Mouse (Mus musculus) MEL (cell line): ENCODE measurements around the gene Susd4.

Experiments used
- CTCF ChIP-seq, 3 experiments: IDR thresholded peaks in 2 of 3; conservative IDR thresholded peaks in 1 of 3; 2 replicates each; pipeline ENCODE4 v1.5.1; 2011 to 2012; ENCODE audit warnings: low read length in 3 of 3, low read depth in 2 of 3, mild to moderate bottlenecking in 2 of 3, improper control_type of control experiment in 1 of 3, inconsistent platforms in 1 of 3, mixed read lengths in 1 of 3, moderate library complexity in 1 of 3; ENCODE audit not compliant: control insufficient read depth in 1 of 3, insufficient read depth in 1 of 3, poor library complexity in 1 of 3, severe bottlenecking in 1 of 3
- GATA1 ChIP-seq: IDR thresholded peaks from 2 replicates; pipeline ENCODE4 v1.6.1; 2011; ENCODE audit warnings: low read depth, low read length, improper control_type of control experiment
- MAFK ChIP-seq: IDR thresholded peaks from 2 replicates; pipeline ENCODE4 v1.6.1; 2011; ENCODE audit warnings: low read depth, mild to moderate bottlenecking, low read length, improper control_type of control experiment, borderline replicate concordance
- MXI1 ChIP-seq: IDR thresholded peaks from 2 replicates; pipeline ENCODE4 v1.6.1; 2011; ENCODE audit warnings: mild to moderate bottlenecking, low read depth, low read length, improper control_type of control experiment
- NELFE ChIP-seq: IDR thresholded peaks from 2 replicates; pipeline ENCODE4 v1.6.1; 2011; ENCODE audit warnings: low read depth, low read length, improper control_type of control experiment
- POLR2A ChIP-seq, 2 experiments: IDR thresholded peaks; 2 replicates each; pipeline ENCODE4 v1.6.1; 2011 to 2012; ENCODE audit warnings: low read length in 2 of 2, mild to moderate bottlenecking in 2 of 2, control low read depth in 1 of 2, improper control_type of control experiment in 1 of 2, low read depth in 1 of 2, moderate library complexity in 1 of 2; ENCODE audit not compliant: control insufficient read depth in 1 of 2, insufficient read depth in 1 of 2, poor library complexity in 1 of 2
- POLR2AphosphoS2 ChIP-seq: IDR thresholded peaks from 2 replicates; pipeline ENCODE4 v1.6.1; 2011; ENCODE audit warnings: low read length, improper control_type of control experiment
- SMC3 ChIP-seq: IDR thresholded peaks from 2 replicates; pipeline ENCODE4 v1.6.1; 2011; ENCODE audit warnings: low read depth, low read length, improper control_type of control experiment

GRCm38 (mm10) chr1:182881246-182881645 lies 117.6 kb downstream of the Susd4 start:
- no peak for TF ChIP-seq GATA1
- no peak for TF ChIP-seq POLR2A (IDR thresholded peaks at IDR 0.05; ENCODE audit: control insufficient read depth in 1 of 2, insufficient read depth in 1 of 2, low read depth in 1 of 2, low read length in 2 of 2, poor library complexity in 1 of 2)
- TF ChIP-seq CTCF (IDR thresholded peaks at IDR 0.05 in 2 of 3, conservative IDR thresholded peaks at IDR 0.05 in 1 of 3; ENCODE audit: control insufficient read depth in 1 of 3, insufficient read depth in 1 of 3, low read depth in 2 of 3, low read length in 3 of 3, poor library complexity in 1 of 3, severe bottlenecking in 1 of 3) = no peak
- TF ChIP-seq MAFK = no peak
- TF ChIP-seq MXI1 = no peak
- no peak for TF ChIP-seq NELFE
- TF ChIP-seq SMC3 = no peak
- TF ChIP-seq POLR2AphosphoS2 = no peak
